Comparison of ENCODE assay signal across 8 mouse cellular contexts in genomic region chr10:80147146-80147718, GRCm38 (mm10). TPM values are rescaled to one million over a fixed set of nuclear protein-coding genes. Genes with fewer than 3 reads are reported as not detected.
DNase-seq lines count a peak whose midpoint lies in the region; ATAC-seq and TF ChIP-seq lines count a peak whose summit lies in the region.

No protein-coding gene starts in this region.

- H3K27me3 ChIP-seq in cerebellum, adult 2 months (ENCODE audit: control insufficient read depth, insufficient read depth, low read length): no peaks in the 10 kb centered on the region
- H3K27me3 ChIP-seq in C2C12 (ENCODE audit: control insufficient read depth, insufficient read depth, insufficient read length): no peaks in the 10 kb centered on the region
- no peaks in the 10 kb centered on the region for H3K27me3 ChIP-seq in forebrain, postnatal 0 days (ENCODE audit: insufficient read depth, low read length)
- H3K27me3 ChIP-seq in limb, embryonic 10.5 days (ENCODE audit: low read depth, poor library complexity, severe bottlenecking): no peaks in the 10 kb centered on the region
- no peaks in the 10 kb centered on the region for H3K27me3 ChIP-seq in neural tube, embryonic 14.5 days (ENCODE audit: control insufficient read depth, insufficient read depth, low read length)

- no peak for TF ChIP-seq CTCF in cerebellum, adult 2 months (IDR thresholded peaks at IDR 0.05; ENCODE audit: borderline replicate concordance, insufficient read depth, low read depth, low read length)
- no peak for TF ChIP-seq CTCF in C2C12 (IDR thresholded peaks at IDR 0.05; ENCODE audit: control insufficient read depth, insufficient read depth, insufficient read length)
- no peak for TF ChIP-seq CTCF in forebrain, postnatal 0 days (IDR thresholded peaks at IDR 0.05; ENCODE audit: low read depth)

- peak overlapping the region; percentile 25 for H3ac ChIP-seq in C2C12 (ENCODE audit: control insufficient read depth, insufficient read length, low read depth)

- peaks cover 60% of the 10 kb centered on the region for H3K36me3 ChIP-seq in C2C12 (ENCODE audit: control insufficient read depth, insufficient read depth)
- H3K36me3 ChIP-seq in forebrain, postnatal 0 days (ENCODE audit: insufficient read depth): peaks cover 18% of the 10 kb centered on the region
- H3K36me3 ChIP-seq in limb, embryonic 10.5 days: peaks cover 71% of the 10 kb centered on the region
- peaks cover 37% of the 10 kb centered on the region; the same call in 1 of the 2 replicates for H3K36me3 ChIP-seq in neural tube, embryonic 14.5 days (ENCODE audit: control insufficient read depth, insufficient read depth, low read length)

- H3K27ac ChIP-seq in cerebellum, adult 2 months (ENCODE audit: insufficient read depth, low read length): peak overlapping the region; percentile 68
- peak overlapping the region; percentile 100; the same call in 1 of the 2 replicates for H3K27ac ChIP-seq in forebrain, postnatal 0 days (ENCODE audit: low read depth, low read length)
- H3K27ac ChIP-seq in limb, embryonic 10.5 days: peak overlapping the region; percentile 100
- H3K27ac ChIP-seq in neural tube, embryonic 14.5 days (ENCODE audit: low read depth, low read length): peak overlapping the region; percentile 100

- no peak overlapping the region for H3K4me3 ChIP-seq in cerebellum, adult 2 months (replicated peaks; ENCODE audit: insufficient read depth, low read depth, low read length)
- H3K4me3 ChIP-seq in C2C12 (ENCODE audit: insufficient read depth, poor library complexity, severe bottlenecking): no peak overlapping the region
- H3K4me3 ChIP-seq in forebrain, postnatal 0 days (ENCODE audit: low read depth, low read length): no peak overlapping the region
- peak overlapping the region; percentile 93 for H3K4me3 ChIP-seq in limb, embryonic 10.5 days
- peak overlapping the region; percentile 99 for H3K4me3 ChIP-seq in neural tube, embryonic 14.5 days (ENCODE audit: low read depth, low read length)

- H3K9ac ChIP-seq in forebrain, postnatal 0 days: peak overlapping the region; percentile 99; the same call in 1 of the 2 replicates
- H3K9ac ChIP-seq in neural tube, embryonic 14.5 days (replicated peaks; ENCODE audit: low read depth, low read length): peak overlapping the region; percentile 100

- ATAC-seq in forebrain, postnatal 0 days: no peak
- no peak for ATAC-seq in neural tube, embryonic 14.5 days (ENCODE audit: low read depth)

- no peaks in the 10 kb centered on the region for H3K9me3 ChIP-seq in forebrain, postnatal 0 days (ENCODE audit: low read length)
- H3K9me3 ChIP-seq in limb, embryonic 10.5 days (replicated peaks): no peaks in the 10 kb centered on the region
- no peaks in the 10 kb centered on the region for H3K9me3 ChIP-seq in neural tube, embryonic 14.5 days (ENCODE audit: control insufficient read depth, low read length)

- 63% methylated on average over 5 of the region's 5 CpGs for WGBS in cerebellum, adult 2 months
- WGBS in forebrain, postnatal 0 days: 67% methylated on average over 5 of the region's 5 CpGs
- WGBS in limb, embryonic 10.5 days: 75% methylated on average over 5 of the region's 5 CpGs
- WGBS in neural tube, embryonic 14.5 days: 77% methylated on average over 5 of the region's 5 CpGs

- peaks cover 59% of the 10 kb centered on the region for H3K79me3 ChIP-seq in C2C12 (ENCODE audit: low read depth)

- no peak for DNase-seq in cerebellum, adult 2 months
- no peak for DNase-seq in cerebellum, adult 9-10 months
- DNase-seq in forebrain, postnatal 0 days: no peak
- DNase-seq in limb, embryonic 10.5 days (ENCODE audit: low spot score): no peak
- DNase-seq in right cerebral cortex, postnatal 25 days: no peak
- DNase-seq in gastrocnemius, adult 8-10 months (ENCODE audit: low spot score in 2 of 2): no peak

- TF ChIP-seq POLR2A in cerebellum, adult 2 months (IDR thresholded peaks at IDR 0.05; ENCODE audit: borderline replicate concordance, insufficient read depth, low read length): no peak

- peaks cover 85% of the 10 kb centered on the region for H3K79me2 ChIP-seq in C2C12 (ENCODE audit: control insufficient read depth, insufficient read depth)

- H3K4me2 ChIP-seq in forebrain, postnatal 0 days (ENCODE audit: low read depth): peak overlapping the region; percentile 95
- H3K4me2 ChIP-seq in neural tube, embryonic 14.5 days (ENCODE audit: low read depth, low read length): peak overlapping the region; percentile 98; the same call in 1 of the 2 replicates

- H3K4me1 ChIP-seq in cerebellum, adult 2 months (ENCODE audit: control insufficient read depth, insufficient read depth, low read length): peaks cover 47% of the 10 kb centered on the region
- peaks cover 13% of the 10 kb centered on the region; the same call in 1 of the 2 replicates for H3K4me1 ChIP-seq in forebrain, postnatal 0 days (ENCODE audit: insufficient read depth)
- peaks cover 51% of the 10 kb centered on the region for H3K4me1 ChIP-seq in limb, embryonic 10.5 days
- H3K4me1 ChIP-seq in neural tube, embryonic 14.5 days (ENCODE audit: control insufficient read depth, insufficient read depth, low read length): peaks cover 26% of the 10 kb centered on the region

TF ChIP-seq in C2C12, 6 proteins besides CTCF, POLR2A, EP300 and RAD21:
- no peak for TF ChIP-seq MYOD1 (IDR thresholded peaks at IDR 0.05; ENCODE audit: control insufficient read depth, insufficient read length, low read depth)
- TF ChIP-seq MYOG (IDR thresholded peaks at IDR 0.05; ENCODE audit: control insufficient read depth, extremely low read depth, insufficient read length): no peak
- TF ChIP-seq FOSL1 (IDR thresholded peaks at IDR 0.05; ENCODE audit: insufficient read depth, low read length, poor library complexity, severe bottlenecking): no peak
- no peak for TF ChIP-seq CEBPB (IDR thresholded peaks at IDR 0.05; ENCODE audit: low read depth)
- TF ChIP-seq USF1 (IDR thresholded peaks at IDR 0.05; ENCODE audit: low read depth): no peak
- TF ChIP-seq MAX (IDR thresholded peaks at IDR 0.05): no peak

RNA-seq across cellular contexts. Expression of gene Midn, which starts 0.8 kb away (rescaled TPM):
- polyA plus RNA-seq in cerebellum, adult 2 months (2012; rRNA removed): 26.1 and 26.5 TPM in 2 replicates
- polyA plus RNA-seq in C2C12 (2012; fragmentation: generic; extraction: Trizol): 77.5 TPM
- total RNA-seq in forebrain, postnatal 0 days (2014; rRNA removed): 91.5 and 120 TPM in 2 replicates
- 19.3 and 21.3 TPM in 2 replicates for polyA plus RNA-seq in forebrain, postnatal 0 days (2015; fragmentation: Nextera tagmentation; extraction: Ambion mirVana)
- 26.2 and 27.1 TPM in 2 replicates for polyA plus RNA-seq in limb, embryonic 10.5 days (2016; fragmentation: Nextera tagmentation; extraction: Ambion mirVana)
- polyA plus RNA-seq in neural tube, embryonic 14.5 days (2014; fragmentation: Nextera tagmentation; extraction: Ambion mirVana): 38.8 and 39.8 TPM in 2 replicates
- total RNA-seq in gastrocnemius, adult 8-10 months (2022): 10 to 100 TPM; 20.8 to 36.0 (median 29.5) TPM

RNA-seq across cellular contexts. Expression of gene Cbarp, which starts 6.6 kb away (rescaled TPM):
- polyA plus RNA-seq in cerebellum, adult 2 months (2012; rRNA removed): 147 and 151 TPM in 2 replicates
- polyA plus RNA-seq in C2C12 (2012; fragmentation: generic; extraction: Trizol): 12.1 TPM
- total RNA-seq in forebrain, postnatal 0 days (2014; rRNA removed): 114 and 151 TPM in 2 replicates
- 57.5 and 68.2 TPM in 2 replicates for polyA plus RNA-seq in forebrain, postnatal 0 days (2015; fragmentation: Nextera tagmentation; extraction: Ambion mirVana)
- 3.3 and 4.7 TPM in 2 replicates for polyA plus RNA-seq in limb, embryonic 10.5 days (2016; fragmentation: Nextera tagmentation; extraction: Ambion mirVana)
- 82.2 and 101 TPM in 2 replicates for polyA plus RNA-seq in neural tube, embryonic 14.5 days (2014; fragmentation: Nextera tagmentation; extraction: Ambion mirVana)
- 1 to 10 TPM; 1.9 to 4.0 (median 2.9) TPM for total RNA-seq in gastrocnemius, adult 8-10 months (2022)

RNA-seq across cellular contexts. Expression of gene Atp5d, which starts 8.8 kb away (rescaled TPM):
- polyA plus RNA-seq in cerebellum, adult 2 months (2012; rRNA removed): 736 and 758 TPM in 2 replicates
- 720 TPM for polyA plus RNA-seq in C2C12 (2012; fragmentation: generic; extraction: Trizol)
- 154 and 193 TPM in 2 replicates for total RNA-seq in forebrain, postnatal 0 days (2014; rRNA removed)
- 633 and 650 TPM in 2 replicates for polyA plus RNA-seq in forebrain, postnatal 0 days (2015; fragmentation: Nextera tagmentation; extraction: Ambion mirVana)
- polyA plus RNA-seq in limb, embryonic 10.5 days (2016; fragmentation: Nextera tagmentation; extraction: Ambion mirVana): 487 and 503 TPM in 2 replicates
- polyA plus RNA-seq in neural tube, embryonic 14.5 days (2014; fragmentation: Nextera tagmentation; extraction: Ambion mirVana): 472 and 519 TPM in 2 replicates
- total RNA-seq in gastrocnemius, adult 8-10 months (2022): 100 to 1,000 TPM; 525 to 571 (median 544) TPM

RNA-seq across cellular contexts. Expression of gene Cirbp, which starts 18.6 kb away (rescaled TPM):
- 240 and 261 TPM in 2 replicates for polyA plus RNA-seq in cerebellum, adult 2 months (2012; rRNA removed)
- polyA plus RNA-seq in C2C12 (2012; fragmentation: generic; extraction: Trizol): 30.9 TPM
- total RNA-seq in forebrain, postnatal 0 days (2014; rRNA removed): 345 and 424 TPM in 2 replicates
- polyA plus RNA-seq in forebrain, postnatal 0 days (2015; fragmentation: Nextera tagmentation; extraction: Ambion mirVana): 834 and 838 TPM in 2 replicates
- polyA plus RNA-seq in limb, embryonic 10.5 days (2016; fragmentation: Nextera tagmentation; extraction: Ambion mirVana): 90.7 and 129 TPM in 2 replicates
- 249 and 286 TPM in 2 replicates for polyA plus RNA-seq in neural tube, embryonic 14.5 days (2014; fragmentation: Nextera tagmentation; extraction: Ambion mirVana)
- 10 to 100 TPM; 23.4 to 49.1 (median 31.4) TPM for total RNA-seq in gastrocnemius, adult 8-10 months (2022)

RNA-seq across cellular contexts. Expression of gene 1600002K03Rik, which starts 25.5 kb away (rescaled TPM):
- polyA plus RNA-seq in cerebellum, adult 2 months (2012; rRNA removed): 16.4 and 18.0 TPM in 2 replicates
- polyA plus RNA-seq in C2C12 (2012; fragmentation: generic; extraction: Trizol): 33.4 TPM
- 4.2 and 5.0 TPM in 2 replicates for total RNA-seq in forebrain, postnatal 0 days (2014; rRNA removed)
- polyA plus RNA-seq in forebrain, postnatal 0 days (2015; fragmentation: Nextera tagmentation; extraction: Ambion mirVana): 5.0 and 6.0 TPM in 2 replicates
- 8.7 and 13.1 TPM in 2 replicates for polyA plus RNA-seq in limb, embryonic 10.5 days (2016; fragmentation: Nextera tagmentation; extraction: Ambion mirVana)
- polyA plus RNA-seq in neural tube, embryonic 14.5 days (2014; fragmentation: Nextera tagmentation; extraction: Ambion mirVana): 6.4 and 7.8 TPM in 2 replicates
- total RNA-seq in gastrocnemius, adult 8-10 months (2022): 1 to 10 TPM; 4.3 to 7.8 (median 6.9) TPM

Comparison
In these comparisons a context has a peak if more than half of its experiments do, and no peak if none do; other contexts are left out.
1. H3K4me3 ChIP-seq: peak in limb, embryonic 10.5 days (single experiment) and neural tube, embryonic 14.5 days (single experiment); none in cerebellum, adult 2 months (single experiment), C2C12 (single experiment) and forebrain, postnatal 0 days (single experiment).
2. Peak in every context shown above with its lines, with median percentiles within 50 percentile points of each other: H3K27ac ChIP-seq.